Mouse (Mus musculus) embryonic facial prominence, embryonic 12.5 days (tissue): ENCODE results near the gene Arvcf. TPM values are rescaled to one million over a fixed set of nuclear protein-coding genes. Genes with fewer than 3 reads are reported as not detected.

ENCODE experiments used
- ATAC-seq: fragments of 200-750 bp; cut with Nextera tagmentation; 2 replicates; pipeline ENCODE4 v1.8.0; 2017; ENCODE audit not compliant: insufficient number of reproducible peaks, insufficient read depth, low FRiP score, low TSS enrichment
- H3K27ac ChIP-seq: fragments of 300-500 bp; sonication (generic); 2 replicates; pipeline ENCODE4 v1.5.1; 2016; ENCODE audit warnings: mild to moderate bottlenecking
- H3K27me3 ChIP-seq: fragments of 300-500 bp; sonication (generic); 2 replicates; pipeline ENCODE4 v1.6.1; 2016; ENCODE audit warnings: mild to moderate bottlenecking, moderate library complexity
- H3K36me3 ChIP-seq: fragments of 300-500 bp; sonication (generic); 2 replicates; pipeline ENCODE4 v1.6.1; 2016; ENCODE audit warnings: mild to moderate bottlenecking
- H3K4me1 ChIP-seq: fragments of 300-500 bp; sonication (generic); 2 replicates; pipeline ENCODE4 v1.6.1; 2016
- H3K4me2 ChIP-seq: fragments of 300-500 bp; sonication (generic); replicated peaks from 2 replicates; pipeline ENCODE4 v1.6.1; 2016; ENCODE audit warnings: mild to moderate bottlenecking, moderate library complexity
- H3K4me3 ChIP-seq: fragments of 300-500 bp; sonication (generic); 2 replicates; pipeline ENCODE4 v1.5.1; 2016; ENCODE audit warnings: mild to moderate bottlenecking
- H3K9ac ChIP-seq: fragments of 300-500 bp; sonication (generic); 2 replicates; pipeline ENCODE4 v1.6.1; 2016; ENCODE audit warnings: mild to moderate bottlenecking, moderate library complexity
- H3K9me3 ChIP-seq: fragments of 300-500 bp; sonication (generic); 2 replicates; pipeline ENCODE4 v1.6.1; 2016; ENCODE audit warnings: mild to moderate bottlenecking, moderate library complexity
- WGBS: fragments of 180-500 bp; shearing (Covaris S2); methylation state at CpG from one replicate; pipeline ENCODE4 v1.1.7; 2016; 5-methylcytosine and 5-hydroxymethylcytosine counted together
- polyA plus RNA-seq: library from polyadenylated mRNA; unstranded; fragments of >200 nt; fragmentation: Nextera tagmentation; extraction: Ambion mirVana; gene quantifications from 2 replicates; pipeline ENCODE4 v1.2.1, GENCODE M21; 2016

Arvcf gene
- polyA plus RNA-seq, 1 experiment from 2014 or later: 44.4 TPM

GRCm38 (mm10) chr16:18413032-18413816, 65.2 kb downstream of the Arvcf start:
- no peak overlapping the region for H3K4me3 ChIP-seq
- no peak overlapping the region for H3K9ac ChIP-seq
- H3K9me3 ChIP-seq: 0 out of 2 replicates have a peak, but pooled peaks cover 2% of the 10 kb centered on the region
- no peak for ATAC-seq
- H3K36me3 ChIP-seq: peaks cover 28% of the 10 kb centered on the region
- H3K27me3 ChIP-seq: no peaks in the 10 kb centered on the region
- WGBS: 85% methylated on average over 7 of the region's 7 CpGs
- no peak overlapping the region for H3K27ac ChIP-seq
- peaks cover 6% of the 10 kb centered on the region; the same call in 1 of the 2 replicates for H3K4me1 ChIP-seq
- no peak overlapping the region for H3K4me2 ChIP-seq

GRCm38 (mm10) chr16:18416094-18416761, 68.2 kb downstream of the Arvcf start:
- Histone ChIP-seq H3K27me3 (no peaks in the 10 kb centered on the region), H3K4me2 (no peak overlapping the region), H3K9ac (no peak overlapping the region), H3K4me3 (no peak overlapping the region), H3K27ac (peak overlapping the region; percentile 74), H3K4me1 (peaks cover 6% of the 10 kb centered on the region; the same call in 1 of the 2 replicates), H3K36me3 (peaks cover 17% of the 10 kb centered on the region), H3K9me3 (0 out of 2 replicates have a peak, but pooled peaks cover 2% of the 10 kb centered on the region)
- no peak for ATAC-seq
- 64% methylated on average over 18 of the region's 18 CpGs for WGBS

GRCm38 (mm10) chr16:18416837-18417236, 68.9 kb downstream of the Arvcf start:
- Histone ChIP-seq H3K4me2 (no peak overlapping the region), H3K27ac (peak overlapping the region; percentile 74), H3K4me1 (peaks cover 6% of the 10 kb centered on the region; the same call in 1 of the 2 replicates), H3K4me3 (no peak overlapping the region), H3K27me3 (no peaks in the 10 kb centered on the region), H3K9me3 (0 out of 2 replicates have a peak, but pooled peaks cover 2% of the 10 kb centered on the region), H3K9ac (no peak overlapping the region), H3K36me3 (peaks cover 12% of the 10 kb centered on the region)
- WGBS: 75% methylated on average over 3 of the region's 3 CpGs
- no peak for ATAC-seq

- no peaks in the 10 kb centered on the region for H3K27me3 ChIP-seq
- no peak overlapping the region for H3K27ac ChIP-seq
- peaks cover 12% of the 10 kb centered on the region for H3K36me3 ChIP-seq
- no peak for ATAC-seq
- WGBS: 88% methylated on average over 5 of the region's 5 CpGs
- H3K4me3 ChIP-seq: no peak overlapping the region
- no peak overlapping the region for H3K9ac ChIP-seq
- peaks cover 6% of the 10 kb centered on the region; the same call in 1 of the 2 replicates for H3K4me1 ChIP-seq
- 0 out of 2 replicates have a peak, but pooled peaks cover 2% of the 10 kb centered on the region for H3K9me3 ChIP-seq
- H3K4me2 ChIP-seq: no peak overlapping the region
Observed at GRCm38 (mm10) chr16:18417491-18417890, 69.5 kb downstream of the Arvcf start.

- WGBS: 86% methylated on average over 4 of the region's 4 CpGs
- ATAC-seq: no peak
- no peak overlapping the region for H3K4me2 ChIP-seq
Observed at GRCm38 (mm10) chr16:18418756-18419602, 71.0 kb downstream of the Arvcf start.

GRCm38 (mm10) chr16:18419603-18420026, 71.6 kb downstream of the Arvcf start:
- no peak for ATAC-seq
- no peak overlapping the region for H3K27ac ChIP-seq
- no peaks in the 10 kb centered on the region for H3K27me3 ChIP-seq
- WGBS: 83% methylated on average over 1 of the region's 1 CpGs
- no peak overlapping the region for H3K4me3 ChIP-seq
- H3K9me3 ChIP-seq: 0 out of 2 replicates have a peak, but pooled peaks cover 2% of the 10 kb centered on the region
- no peak overlapping the region for H3K9ac ChIP-seq
- H3K4me1 ChIP-seq: peaks cover 18% of the 10 kb centered on the region
- no peak overlapping the region for H3K4me2 ChIP-seq
- H3K36me3 ChIP-seq: 0 out of 2 replicates have a peak, but pooled peaks cover 2% of the 10 kb centered on the region

More at GRCm38 (mm10) chr16:18418756-18419602, 71.0 kb downstream of the Arvcf start:
- Histone ChIP-seq H3K36me3 (0 out of 2 replicates have a peak, but pooled peaks cover 3% of the 10 kb centered on the region), H3K9me3 (0 out of 2 replicates have a peak, but pooled peaks cover 2% of the 10 kb centered on the region), H3K9ac (no peak overlapping the region), H3K4me3 (no peak overlapping the region), H3K27me3 (no peaks in the 10 kb centered on the region), H3K27ac (no peak overlapping the region), H3K4me1 (peaks cover 12% of the 10 kb centered on the region)

- no peaks in the 10 kb centered on the region for H3K9me3 ChIP-seq
- 65% methylated on average over 3 of the region's 3 CpGs for WGBS
- H3K4me1 ChIP-seq: peaks cover 26% of the 10 kb centered on the region
- H3K27ac ChIP-seq: no peak overlapping the region
- no peak for ATAC-seq
- H3K36me3 ChIP-seq: no peaks in the 10 kb centered on the region
- no peak overlapping the region for H3K4me3 ChIP-seq
- no peak overlapping the region for H3K9ac ChIP-seq
- no peak overlapping the region for H3K4me2 ChIP-seq
- H3K27me3 ChIP-seq: no peaks in the 10 kb centered on the region
Observed at GRCm38 (mm10) chr16:18420571-18420970, 72.6 kb downstream of the Arvcf start.

- Histone ChIP-seq H3K27me3 (no peaks in the 10 kb centered on the region), H3K4me1 (peaks cover 29% of the 10 kb centered on the region), H3K27ac (no peak overlapping the region; the same call in 1 of the 2 replicates), H3K9ac (no peak overlapping the region), H3K4me2 (no peak overlapping the region), H3K4me3 (no peak overlapping the region), H3K9me3 (no peaks in the 10 kb centered on the region), H3K36me3 (no peaks in the 10 kb centered on the region)
- ATAC-seq: no peak
- 79% methylated on average over 7 of the region's 7 CpGs for WGBS
Observed at GRCm38 (mm10) chr16:18423203-18423914, 75.4 kb downstream of the Arvcf start.

GRCm38 (mm10) chr16:18423915-18424265, 75.9 kb downstream of the Arvcf start:
- 74% methylated on average over 5 of the region's 5 CpGs for whole genome bisulfite sequencing
- Histone ChIP-seq H3K4me2 (peak overlapping the region; percentile 75; the same call in 1 of the 2 replicates), H3K27me3 (no peaks in the 10 kb centered on the region), H3K36me3 (no peaks in the 10 kb centered on the region), H3K9me3 (no peaks in the 10 kb centered on the region), H3K4me1 (peaks cover 29% of the 10 kb centered on the region), H3K27ac (no peak overlapping the region; the same call in 1 of the 2 replicates), H3K4me3 (no peak overlapping the region), H3K9ac (no peak overlapping the region)
- no peak for ATAC-seq

GRCm38 (mm10) chr16:18424364-18425045, 76.5 kb downstream of the Arvcf start:
- Histone ChIP-seq H3K4me1 (peaks cover 29% of the 10 kb centered on the region), H3K36me3 (no peaks in the 10 kb centered on the region), H3K9me3 (no peaks in the 10 kb centered on the region), H3K27ac (peak overlapping the region; percentile 72), H3K9ac (0 out of 2 replicates have a peak overlapping the region, but pooled peaks have one; percentile 4), H3K27me3 (no peaks in the 10 kb centered on the region), H3K4me2 (peak overlapping the region; percentile 75), H3K4me3 (0 out of 2 replicates have a peak overlapping the region, but pooled peaks have one; percentile 6)
- 36% methylated on average over 11 of the region's 11 CpGs for WGBS
- ATAC-seq: no peak
